Mouse (Mus musculus): ENCODE results near the gene Por. TPM values are rescaled to one million over a fixed set of nuclear protein-coding genes. Genes with fewer than 3 reads are reported as not detected.

Por gene
- polyA plus RNA-seq, 1 experiment from 2014 or later = 127 TPM

DNA sequence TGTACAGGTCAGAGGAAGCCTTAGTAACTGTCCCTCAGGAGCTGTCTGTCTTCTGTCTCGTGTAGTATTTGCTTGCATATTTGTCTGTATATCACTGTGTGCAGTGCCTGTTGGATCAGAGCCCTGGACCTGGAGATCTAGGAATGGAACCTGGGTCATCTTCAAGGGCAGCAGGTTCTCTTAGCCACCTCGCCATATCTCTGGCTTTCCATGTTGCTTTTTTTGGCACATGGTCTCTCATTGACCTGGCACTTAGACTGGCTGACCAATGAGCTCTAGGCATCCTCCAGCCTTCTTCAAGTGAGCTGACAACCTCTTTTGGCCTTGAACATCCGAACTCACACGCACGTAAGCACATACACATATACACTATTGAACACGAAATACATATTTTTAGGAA, 32.4 kb downstream of the Por start:
- no peak overlapping the region for H3K9ac ChIP-seq (ENCODE audit: low read depth, low read length)
- H3K36me3 ChIP-seq (ENCODE audit: control insufficient read depth, insufficient read depth, low read length) = peaks cover 12% of the 10 kb centered on the region; the same call in 1 of the 2 replicates
- no peak overlapping the region for H3K4me3 ChIP-seq (ENCODE audit: low read depth, low read length)
- H3K9me3 ChIP-seq (replicated peaks; ENCODE audit: control insufficient read depth, low read length, poor library complexity, severe bottlenecking) = no peaks in the 10 kb centered on the region
- H3K27ac ChIP-seq (ENCODE audit: low read length) = no peak overlapping the region
- no peaks in the 10 kb centered on the region for H3K4me1 ChIP-seq (ENCODE audit: control insufficient read depth, insufficient read depth, low read length)
- ATAC-seq = no peak
- no peak overlapping the region for H3K4me2 ChIP-seq (ENCODE audit: low read length)
- H3K27me3 ChIP-seq (ENCODE audit: control insufficient read depth, insufficient read depth, low read depth, low read length) = no peaks in the 10 kb centered on the region
- 91% methylated on average over 6 of the region's 6 CpGs for WGBS

DNA sequence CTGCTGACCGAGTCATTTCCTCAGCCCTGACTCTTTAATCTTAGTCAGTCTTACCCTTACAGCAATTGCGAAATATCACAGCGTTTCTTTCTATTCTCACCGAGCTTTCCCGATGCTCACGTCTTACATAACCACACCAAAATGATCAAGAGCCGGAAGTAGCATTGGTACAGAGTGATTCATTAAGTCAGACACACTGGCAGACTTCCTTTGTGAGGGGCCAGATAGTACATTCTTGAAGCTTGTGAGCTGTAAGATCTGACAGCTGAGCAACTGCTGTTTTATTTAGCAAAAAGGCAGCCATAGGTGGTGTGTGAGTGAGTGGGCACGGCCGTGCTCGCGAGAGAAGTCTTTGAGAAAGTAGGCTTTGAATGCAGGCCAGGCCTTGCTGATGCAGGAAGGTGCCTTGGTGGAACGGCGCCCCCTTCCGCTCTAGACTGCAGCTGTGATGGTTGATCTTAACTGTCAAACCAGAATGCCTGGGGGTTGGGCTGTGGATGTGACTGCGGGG, 32.9 kb downstream of the Por start:
- Histone ChIP-seq H3K9ac (ENCODE audit: low read depth, low read length) (no peak overlapping the region), H3K9me3 (replicated peaks; ENCODE audit: control insufficient read depth, low read length, poor library complexity, severe bottlenecking) (no peaks in the 10 kb centered on the region), H3K4me2 (ENCODE audit: low read length) (no peak overlapping the region), H3K36me3 (ENCODE audit: control insufficient read depth, insufficient read depth, low read length) (peaks cover 12% of the 10 kb centered on the region; the same call in 1 of the 2 replicates), H3K27ac (ENCODE audit: low read length) (no peak overlapping the region), H3K4me3 (ENCODE audit: low read depth, low read length) (no peak overlapping the region), H3K4me1 (ENCODE audit: control insufficient read depth, insufficient read depth, low read length) (no peaks in the 10 kb centered on the region), H3K27me3 (ENCODE audit: control insufficient read depth, insufficient read depth, low read depth, low read length) (no peaks in the 10 kb centered on the region)
- ATAC-seq = no peak
- 75% methylated on average over 15 of the region's 15 CpGs for WGBS

DNA sequence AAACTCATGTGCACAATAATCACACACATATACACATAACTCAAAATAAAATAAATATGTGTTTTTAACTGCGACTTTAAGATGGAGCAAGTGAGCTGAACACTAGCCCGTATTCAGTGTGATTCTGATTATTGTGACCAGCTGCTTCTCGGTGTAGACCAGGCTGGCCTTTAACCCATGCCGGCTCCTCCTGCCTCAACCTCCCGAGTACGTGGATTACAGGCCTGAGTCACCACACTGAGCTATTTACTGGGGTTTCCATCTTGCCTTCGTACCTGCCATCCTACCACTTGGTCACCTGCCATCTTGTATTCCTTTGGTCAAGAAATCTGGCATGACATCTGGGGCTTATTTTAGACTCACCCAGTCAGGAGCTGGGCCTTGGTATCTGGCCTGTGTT, 33.6 kb downstream of the Por start:
- Histone ChIP-seq H3K27ac (ENCODE audit: low read length) (no peak overlapping the region), H3K27me3 (ENCODE audit: control insufficient read depth, insufficient read depth, low read depth, low read length) (no peaks in the 10 kb centered on the region), H3K4me1 (ENCODE audit: control insufficient read depth, insufficient read depth, low read length) (no peaks in the 10 kb centered on the region), H3K9ac (ENCODE audit: low read depth, low read length) (no peak overlapping the region), H3K4me2 (ENCODE audit: low read length) (no peak overlapping the region), H3K36me3 (ENCODE audit: control insufficient read depth, insufficient read depth, low read length) (peaks cover 16% of the 10 kb centered on the region; the same call in 1 of the 2 replicates), H3K9me3 (replicated peaks; ENCODE audit: control insufficient read depth, low read length, poor library complexity, severe bottlenecking) (no peaks in the 10 kb centered on the region), H3K4me3 (ENCODE audit: low read depth, low read length) (no peak overlapping the region)
- 93% methylated on average over 7 of the region's 7 CpGs for WGBS
- no peak for ATAC-seq

DNA sequence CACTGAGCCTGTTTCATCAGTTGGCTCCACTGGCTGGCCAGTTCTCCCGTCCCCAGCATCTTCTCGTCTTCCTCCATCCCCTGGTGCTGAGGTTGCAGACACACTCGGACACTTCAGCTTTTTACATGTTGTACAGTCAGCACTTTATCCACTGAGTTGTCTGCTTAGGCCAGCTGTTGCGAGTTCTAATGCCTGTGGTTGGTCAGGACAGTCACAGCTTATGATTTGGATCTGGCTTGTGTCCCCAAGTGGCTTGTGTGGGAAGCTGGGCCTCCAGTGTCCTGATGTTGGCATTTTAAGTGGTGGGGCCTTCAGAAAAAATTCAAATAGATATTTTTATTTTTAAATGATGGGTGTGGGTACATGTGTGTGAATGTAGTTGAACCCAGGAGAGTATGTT, 35.5 kb downstream of the Por start:
- Histone ChIP-seq H3K4me3 (ENCODE audit: low read depth, low read length) (no peak overlapping the region), H3K9ac (ENCODE audit: low read depth, low read length) (no peak overlapping the region), H3K9me3 (replicated peaks; ENCODE audit: control insufficient read depth, low read length, poor library complexity, severe bottlenecking) (no peaks in the 10 kb centered on the region), H3K27me3 (ENCODE audit: control insufficient read depth, insufficient read depth, low read depth, low read length) (no peaks in the 10 kb centered on the region), H3K36me3 (ENCODE audit: control insufficient read depth, insufficient read depth, low read length) (peaks cover 10% of the 10 kb centered on the region; the same call in 1 of the 2 replicates), H3K4me2 (ENCODE audit: low read length) (no peak overlapping the region), H3K4me1 (ENCODE audit: control insufficient read depth, insufficient read depth, low read length) (no peaks in the 10 kb centered on the region), H3K27ac (ENCODE audit: low read length) (no peak overlapping the region)
- WGBS = 94% methylated on average over 4 of the region's 4 CpGs
- ATAC-seq = no peak

DNA sequence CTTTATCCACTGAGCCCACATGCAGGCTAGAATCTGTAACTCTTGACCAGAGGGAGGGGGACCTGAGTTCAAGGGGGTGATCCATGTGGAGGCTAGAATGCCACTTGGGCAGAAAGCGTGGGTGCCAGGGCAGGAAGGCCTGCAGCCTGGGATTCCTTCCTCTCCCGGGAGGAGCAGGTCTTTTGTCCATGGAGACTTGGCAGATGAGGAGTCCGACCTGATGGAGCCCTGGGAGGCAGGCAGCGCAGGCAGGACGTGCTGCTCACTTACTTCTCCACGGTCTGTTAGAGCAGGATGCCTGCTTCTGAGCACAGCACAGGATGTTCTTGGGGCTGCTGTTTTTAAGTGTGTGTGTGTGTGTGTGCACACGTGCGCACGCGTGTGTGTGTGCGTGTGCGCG, 37.2 kb downstream of the Por start:
- Histone ChIP-seq H3K4me3 (ENCODE audit: low read depth, low read length) (no peak overlapping the region), H3K4me1 (ENCODE audit: control insufficient read depth, insufficient read depth, low read length) (no peaks in the 10 kb centered on the region), H3K27me3 (ENCODE audit: control insufficient read depth, insufficient read depth, low read depth, low read length) (no peaks in the 10 kb centered on the region), H3K36me3 (ENCODE audit: control insufficient read depth, insufficient read depth, low read length) (0 out of 2 replicates have a peak, but pooled peaks cover 7% of the 10 kb centered on the region), H3K9me3 (replicated peaks; ENCODE audit: control insufficient read depth, low read length, poor library complexity, severe bottlenecking) (no peaks in the 10 kb centered on the region), H3K4me2 (ENCODE audit: low read length) (no peak overlapping the region), H3K27ac (ENCODE audit: low read length) (no peak overlapping the region), H3K9ac (ENCODE audit: low read depth, low read length) (no peak overlapping the region)
- WGBS = 94% methylated on average over 13 of the region's 13 CpGs
- ATAC-seq = no peak

DNA sequence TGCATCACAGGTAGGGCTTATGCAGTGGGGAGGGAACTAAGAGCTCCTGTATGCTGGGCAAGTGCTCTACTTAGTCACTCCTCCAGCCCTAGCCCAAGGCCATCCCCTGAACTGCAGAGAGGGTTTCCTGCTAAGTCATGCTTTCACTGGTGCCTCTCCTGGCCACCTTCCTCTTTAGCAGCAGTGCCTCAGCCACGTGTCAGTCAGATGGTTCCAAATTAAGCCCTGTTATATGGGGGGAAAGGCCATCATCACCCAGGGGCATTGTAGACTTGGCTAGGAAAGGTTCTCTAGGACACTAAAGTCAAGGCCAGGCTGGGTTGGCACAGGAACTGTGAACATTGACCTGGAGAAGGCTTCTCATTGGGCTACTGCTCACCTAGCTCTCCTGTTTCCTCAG, 38.0 kb downstream of the Por start:
- no peak overlapping the region for H3K9ac ChIP-seq (ENCODE audit: low read depth, low read length)
- 63% methylated on average over 1 of the region's 1 CpGs for WGBS
- no peaks in the 10 kb centered on the region for H3K4me1 ChIP-seq (ENCODE audit: control insufficient read depth, insufficient read depth, low read length)
- H3K9me3 ChIP-seq (replicated peaks; ENCODE audit: control insufficient read depth, low read length, poor library complexity, severe bottlenecking) = no peaks in the 10 kb centered on the region
- H3K4me3 ChIP-seq (ENCODE audit: low read depth, low read length) = no peak overlapping the region
- H3K27me3 ChIP-seq (ENCODE audit: control insufficient read depth, insufficient read depth, low read depth, low read length) = no peaks in the 10 kb centered on the region
- H3K4me2 ChIP-seq (ENCODE audit: low read length) = no peak overlapping the region
- no peak overlapping the region for H3K27ac ChIP-seq (ENCODE audit: low read length)
- ATAC-seq = no peak
- H3K36me3 ChIP-seq (ENCODE audit: control insufficient read depth, insufficient read depth, low read length) = 0 out of 2 replicates have a peak, but pooled peaks cover 3% of the 10 kb centered on the region

DNA sequence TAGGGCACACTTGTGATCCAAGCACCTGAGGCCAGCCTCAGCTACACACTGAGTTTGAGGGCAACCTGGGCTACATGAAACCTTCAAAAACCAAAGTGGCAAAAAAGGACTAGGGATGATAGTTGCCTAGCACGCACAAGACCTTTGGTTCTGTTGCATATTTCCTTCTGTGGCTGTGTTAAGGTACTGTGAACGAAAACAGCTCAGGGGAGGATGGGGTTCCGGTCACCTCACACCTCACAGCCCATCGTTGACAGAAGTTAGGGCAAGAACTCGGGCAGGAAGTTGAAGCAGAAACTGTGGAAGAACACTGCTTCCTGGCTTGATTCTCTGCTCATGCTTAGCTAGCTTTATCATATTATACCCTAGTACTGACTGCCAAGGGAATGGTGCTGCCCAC, 39.9 kb downstream of the Por start:
- Histone ChIP-seq H3K9me3 (replicated peaks; ENCODE audit: control insufficient read depth, low read length, poor library complexity, severe bottlenecking) (no peaks in the 10 kb centered on the region), H3K4me1 (ENCODE audit: control insufficient read depth, insufficient read depth, low read length) (no peaks in the 10 kb centered on the region), H3K9ac (ENCODE audit: low read depth, low read length) (no peak overlapping the region), H3K27ac (ENCODE audit: low read length) (no peak overlapping the region), H3K36me3 (ENCODE audit: control insufficient read depth, insufficient read depth, low read length) (0 out of 2 replicates have a peak, but pooled peaks cover 3% of the 10 kb centered on the region), H3K4me2 (ENCODE audit: low read length) (no peak overlapping the region), H3K4me3 (ENCODE audit: low read depth, low read length) (no peak overlapping the region), H3K27me3 (ENCODE audit: control insufficient read depth, insufficient read depth, low read depth, low read length) (no peaks in the 10 kb centered on the region)
- WGBS = 98% methylated on average over 5 of the region's 5 CpGs
- no peak for ATAC-seq

DNA sequence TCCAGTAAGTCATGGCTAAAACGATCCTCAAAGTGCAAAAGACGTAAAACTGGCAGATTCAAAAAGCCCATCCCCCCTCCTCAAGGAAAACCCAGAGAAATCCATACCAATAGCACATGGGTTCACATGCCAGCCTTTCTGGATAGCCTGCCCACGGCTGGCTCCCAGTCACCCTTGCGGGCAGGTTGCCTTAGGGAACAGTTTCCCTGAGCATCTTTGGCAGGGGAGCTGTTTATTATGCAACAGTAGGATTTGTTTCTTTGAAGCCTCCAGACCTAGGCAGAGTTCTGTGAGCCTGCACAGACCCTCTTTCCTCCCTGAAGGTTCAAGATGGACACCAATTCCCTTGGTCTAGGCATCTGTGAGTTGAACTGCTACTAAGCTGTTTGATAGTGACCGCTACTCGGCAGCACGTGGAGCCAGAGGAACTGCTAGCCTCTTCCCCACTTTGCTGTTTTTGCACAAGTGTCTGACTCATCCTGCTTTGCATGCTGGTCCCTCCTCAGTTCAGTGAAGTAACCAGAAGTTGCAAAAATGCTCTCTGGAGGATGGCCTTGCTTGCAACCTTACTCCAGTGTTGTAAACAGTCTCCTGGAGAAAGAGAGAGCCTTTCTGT, 40.9 kb downstream of the Por start:
- H3K27ac ChIP-seq (ENCODE audit: low read length) = no peak overlapping the region
- no peak for ATAC-seq
- no peak overlapping the region for H3K4me3 ChIP-seq (ENCODE audit: low read depth, low read length)
- no peaks in the 10 kb centered on the region for H3K4me1 ChIP-seq (ENCODE audit: control insufficient read depth, insufficient read depth, low read length)
- no peak overlapping the region for H3K4me2 ChIP-seq (ENCODE audit: low read length)
- no peaks in the 10 kb centered on the region for H3K27me3 ChIP-seq (ENCODE audit: control insufficient read depth, insufficient read depth, low read depth, low read length)
- peaks cover 3% of the 10 kb centered on the region; the same call in 1 of the 2 replicates for H3K36me3 ChIP-seq (ENCODE audit: control insufficient read depth, insufficient read depth, low read length)
- WGBS = 91% methylated on average over 7 of the region's 7 CpGs
- H3K9ac ChIP-seq (ENCODE audit: low read depth, low read length) = no peak overlapping the region
- no peaks in the 10 kb centered on the region for H3K9me3 ChIP-seq (replicated peaks; ENCODE audit: control insufficient read depth, low read length, poor library complexity, severe bottlenecking)

DNA sequence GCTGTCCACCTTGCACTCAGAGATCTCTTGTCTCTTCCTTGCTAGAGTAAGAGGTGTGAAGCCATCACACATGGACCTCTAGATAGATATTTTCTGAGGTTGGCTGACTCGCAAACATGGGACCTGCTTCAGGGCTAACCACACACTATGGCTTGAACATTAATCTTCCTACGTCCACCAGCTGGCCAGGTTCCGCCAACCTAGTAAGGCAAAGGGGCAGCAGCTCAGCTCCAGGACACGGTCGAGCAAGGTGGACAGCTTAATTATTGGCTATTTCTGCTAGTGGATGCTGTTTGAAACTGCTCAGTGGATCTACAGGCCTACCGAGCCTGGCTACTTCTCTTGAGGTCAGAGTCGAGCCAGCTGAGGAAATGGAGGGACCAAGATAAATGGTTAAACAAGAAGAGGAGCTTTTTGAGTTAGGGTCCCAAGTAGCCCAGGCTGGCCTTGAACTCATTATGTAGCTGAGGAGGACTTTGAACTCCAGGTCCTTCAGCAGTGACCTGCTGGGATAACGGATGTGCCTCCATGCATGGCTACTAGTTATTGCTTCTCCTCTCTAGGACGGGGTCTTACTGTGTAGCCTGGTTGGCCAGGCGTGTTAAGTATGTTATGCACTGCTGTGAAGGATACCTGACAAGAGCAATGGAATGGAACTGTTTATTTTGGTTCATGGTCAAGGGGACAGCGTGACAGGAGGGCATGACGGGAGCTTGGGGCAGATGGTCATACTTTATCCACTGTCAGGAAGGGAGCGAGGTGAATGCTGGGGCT, 41.9 kb downstream of the Por start:
- Histone ChIP-seq H3K36me3 (ENCODE audit: control insufficient read depth, insufficient read depth, low read length) (peaks cover 10% of the 10 kb centered on the region), H3K4me2 (ENCODE audit: low read length) (no peak overlapping the region), H3K9ac (ENCODE audit: low read depth, low read length) (no peak overlapping the region), H3K9me3 (replicated peaks; ENCODE audit: control insufficient read depth, low read length, poor library complexity, severe bottlenecking) (no peaks in the 10 kb centered on the region), H3K4me1 (ENCODE audit: control insufficient read depth, insufficient read depth, low read length) (no peaks in the 10 kb centered on the region), H3K4me3 (ENCODE audit: low read depth, low read length) (no peak overlapping the region), H3K27ac (ENCODE audit: low read length) (no peak overlapping the region), H3K27me3 (ENCODE audit: control insufficient read depth, insufficient read depth, low read depth, low read length) (no peaks in the 10 kb centered on the region)
- 93% methylated on average over 13 of the region's 13 CpGs for WGBS
- no peak for ATAC-seq

All from midbrain, embryonic 16.5 days (tissue).